Mouse (Mus musculus): ENCODE data around the gene Ccdc69. TPM values are rescaled to one million over a fixed set of nuclear protein-coding genes. Genes with fewer than 3 reads are reported as not detected.
"Not testable (repeated sequence)": the region's sequence is repeated elsewhere in the genome, so short reads cannot be mapped to it uniquely, and the experiment has no call there.

Ccdc69 gene
- 0.28 and 0.41 TPM in 2 replicates for polyA plus RNA-seq (2016; fragmentation: Nextera tagmentation; extraction: Ambion mirVana)

GRCm38 (mm10) chr11:55077331-55078231, at the start of gene Ccdc69:
Gene Ccdc69 (minus strand): TSS chr11:55078131.
- Histone ChIP-seq H3K4me3 (peak within 1 kb of the TSS; percentile 39), H3K4me1 (peaks cover 11% of the 10 kb centered on the region; the same call in 1 of the 2 replicates), H3K27me3 (replicated peaks) (peaks cover 25% of the 10 kb centered on the region), H3K36me3 (no peaks in the 10 kb centered on the region), H3K4me2 (replicated peaks) (peak within 1 kb of the TSS; percentile 93), H3K9me3 (no peaks in the 10 kb centered on the region), H3K27ac (no peak within 1 kb of the TSS), H3K9ac (peak within 1 kb of the TSS; percentile 54)
- under 1% methylated on average over 50 of the region's 50 CpGs for WGBS
- ATAC-seq (ENCODE audit: low FRiP score, low read depth) = peak; percentile 56

DNA sequence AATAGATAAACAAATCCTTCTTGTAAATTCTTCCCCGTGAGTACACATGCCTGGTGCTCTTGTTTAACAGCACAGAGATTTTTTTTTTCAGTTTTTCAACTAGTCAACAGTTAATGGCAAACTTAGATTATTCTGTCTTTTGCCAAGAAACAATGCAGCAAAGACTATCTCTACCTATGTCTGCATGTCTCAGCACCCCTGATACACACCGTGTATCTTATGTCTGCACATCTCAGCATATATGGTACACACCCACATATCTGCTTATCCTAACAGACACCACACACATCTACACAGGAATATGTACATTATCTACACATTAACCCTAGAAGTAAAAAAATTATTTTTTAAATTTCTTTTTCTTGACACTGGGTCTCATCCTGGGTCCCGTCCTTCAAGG, 48.7 kb upstream of the Ccdc69 start:
- H3K36me3 ChIP-seq = no peaks in the 10 kb centered on the region
- no peaks in the 10 kb centered on the region for H3K27me3 ChIP-seq (replicated peaks)
- no peaks in the 10 kb centered on the region for H3K9me3 ChIP-seq
- H3K4me2 ChIP-seq (replicated peaks) = no peak overlapping the region
- no peak overlapping the region for H3K9ac ChIP-seq
- H3K27ac ChIP-seq = no peak overlapping the region
- H3K4me1 ChIP-seq = no peaks in the 10 kb centered on the region
- no peak overlapping the region for H3K4me3 ChIP-seq
- 88% methylated on average over 3 of the region's 3 CpGs for WGBS
- no peak for ATAC-seq (ENCODE audit: low FRiP score, low read depth)

- no peaks in the 10 kb centered on the region for H3K27me3 ChIP-seq (replicated peaks)
- no peak overlapping the region for H3K4me3 ChIP-seq
- no peaks in the 10 kb centered on the region for H3K4me1 ChIP-seq
- H3K9ac ChIP-seq = no peak overlapping the region
- no peaks in the 10 kb centered on the region for H3K36me3 ChIP-seq
- H3K4me2 ChIP-seq (replicated peaks) = no peak overlapping the region
- peaks cover 10% of the 10 kb centered on the region; the same call in 1 of the 2 replicates for H3K9me3 ChIP-seq
- WGBS = 85% methylated on average over 1 of the region's 1 CpGs
- no peak for ATAC-seq (ENCODE audit: low FRiP score, low read depth)
- H3K27ac ChIP-seq = no peak overlapping the region
These were observed 43.5 kb upstream of the Ccdc69 start for GRCm38 (mm10) chr11:55121430-55121829.

- H3K4me2 ChIP-seq (replicated peaks) = no peak overlapping the region
- no peaks in the 10 kb centered on the region for H3K4me1 ChIP-seq
- no peak overlapping the region for H3K4me3 ChIP-seq
- peaks cover 10% of the 10 kb centered on the region; the same call in 1 of the 2 replicates for H3K9me3 ChIP-seq
- H3K36me3 ChIP-seq = no peaks in the 10 kb centered on the region
- no peaks in the 10 kb centered on the region for H3K27me3 ChIP-seq (replicated peaks)
- 86% methylated on average over 8 of the region's 8 CpGs for WGBS
- no peak overlapping the region for H3K9ac ChIP-seq
- no peak for ATAC-seq (ENCODE audit: low FRiP score, low read depth)
- no peak overlapping the region for H3K27ac ChIP-seq
These were observed 42.9 kb upstream of the Ccdc69 start for GRCm38 (mm10) chr11:55120821-55121271.

DNA sequence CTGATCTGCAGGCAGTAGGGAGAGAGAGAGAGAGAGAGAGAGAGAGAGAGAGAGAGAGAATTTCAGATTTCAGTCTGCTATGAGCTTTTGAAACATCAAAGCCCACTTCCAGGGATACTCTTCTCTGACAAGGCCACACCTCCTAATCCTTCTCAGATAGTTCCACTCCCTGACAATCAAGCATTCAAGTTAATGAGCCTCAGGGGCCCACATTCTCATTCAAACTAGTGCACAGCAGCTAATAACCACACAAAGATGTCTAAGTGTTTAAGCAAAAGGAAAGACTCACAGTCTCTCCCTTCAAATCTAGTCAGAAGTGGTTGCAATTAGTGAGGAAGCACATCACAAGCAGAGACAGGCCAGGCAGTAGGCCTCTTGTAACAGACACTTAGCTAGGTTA, 42.3 kb upstream of the Ccdc69 start:
- Histone ChIP-seq H3K9me3 (peaks cover 10% of the 10 kb centered on the region; the same call in 1 of the 2 replicates), H3K4me2 (replicated peaks) (no peak overlapping the region), H3K4me3 (no peak overlapping the region), H3K27me3 (replicated peaks) (no peaks in the 10 kb centered on the region), H3K27ac (no peak overlapping the region), H3K9ac (no peak overlapping the region), H3K36me3 (no peaks in the 10 kb centered on the region), H3K4me1 (no peaks in the 10 kb centered on the region)
- ATAC-seq (ENCODE audit: low FRiP score, low read depth) = no peak

- Histone ChIP-seq H3K4me2 (replicated peaks) (no peak overlapping the region), H3K4me3 (no peak overlapping the region), H3K36me3 (no peaks in the 10 kb centered on the region), H3K9ac (no peak overlapping the region), H3K4me1 (no peaks in the 10 kb centered on the region), H3K9me3 (peaks cover 10% of the 10 kb centered on the region; the same call in 1 of the 2 replicates), H3K27me3 (replicated peaks) (no peaks in the 10 kb centered on the region), H3K27ac (no peak overlapping the region)
- WGBS = 88% methylated on average over 2 of the region's 2 CpGs
- no peak for ATAC-seq (ENCODE audit: low FRiP score, low read depth)
These were observed 39.1 kb upstream of the Ccdc69 start for GRCm38 (mm10) chr11:55117031-55117430.

DNA sequence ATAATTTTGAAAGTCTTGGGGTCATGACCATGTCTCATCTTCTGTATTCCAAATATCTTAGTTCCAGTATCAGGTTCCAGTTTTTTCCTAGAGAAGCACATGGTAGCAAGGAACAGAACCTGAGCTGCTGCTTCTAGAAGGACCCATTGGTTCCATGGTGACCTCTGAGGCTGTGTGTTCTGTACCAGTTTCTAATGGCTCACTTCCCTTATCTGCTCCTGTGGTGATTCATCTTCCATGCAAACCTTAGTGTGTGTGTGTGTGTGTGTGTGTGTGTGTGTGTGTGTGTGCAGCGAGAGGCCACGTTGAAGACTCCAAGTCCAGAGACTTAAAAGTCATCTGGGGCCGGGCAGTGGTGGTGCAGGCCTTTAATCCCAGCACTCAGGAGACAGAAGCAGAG, 38.1 kb upstream of the Ccdc69 start:
- no peaks in the 10 kb centered on the region for H3K27me3 ChIP-seq (replicated peaks)
- no peak overlapping the region for H3K4me3 ChIP-seq
- no peak overlapping the region for H3K9ac ChIP-seq
- 93% methylated on average over 3 of the region's 3 CpGs for WGBS
- no peaks in the 10 kb centered on the region for H3K36me3 ChIP-seq
- peaks cover 10% of the 10 kb centered on the region; the same call in 1 of the 2 replicates for H3K9me3 ChIP-seq
- H3K27ac ChIP-seq = no peak overlapping the region
- H3K4me1 ChIP-seq = no peaks in the 10 kb centered on the region
- no peak for ATAC-seq (ENCODE audit: low FRiP score, low read depth)
- H3K4me2 ChIP-seq (replicated peaks) = no peak overlapping the region

DNA sequence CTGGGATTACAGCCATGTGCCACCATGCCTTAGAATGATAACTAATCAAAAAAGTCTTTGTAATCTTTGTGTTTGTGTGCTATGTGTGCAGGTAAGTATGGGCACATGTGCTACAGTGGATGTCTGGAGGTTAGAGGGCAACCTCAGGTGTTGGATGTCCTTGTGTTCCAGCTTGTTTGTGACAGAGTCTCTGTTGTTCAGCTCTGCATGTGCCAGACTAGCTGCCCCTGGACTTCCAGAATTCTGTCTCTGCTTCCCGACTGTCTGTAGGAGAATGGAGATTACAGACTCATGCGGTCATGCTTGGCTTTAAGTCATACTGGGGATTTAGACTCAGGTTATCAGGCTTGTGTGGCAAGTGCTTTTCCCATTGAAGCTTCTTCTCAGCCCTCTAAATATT, 36.4 kb upstream of the Ccdc69 start:
- Histone ChIP-seq H3K4me3 (no peak overlapping the region), H3K36me3 (no peaks in the 10 kb centered on the region), H3K4me1 (no peaks in the 10 kb centered on the region), H3K9me3 (peaks cover 3% of the 10 kb centered on the region; the same call in 1 of the 2 replicates), H3K4me2 (replicated peaks) (no peak overlapping the region), H3K27ac (no peak overlapping the region), H3K27me3 (replicated peaks) (no peaks in the 10 kb centered on the region), H3K9ac (no peak overlapping the region)
- no peak for ATAC-seq (ENCODE audit: low FRiP score, low read depth)
- 86% methylated on average over 2 of the region's 2 CpGs for WGBS

DNA sequence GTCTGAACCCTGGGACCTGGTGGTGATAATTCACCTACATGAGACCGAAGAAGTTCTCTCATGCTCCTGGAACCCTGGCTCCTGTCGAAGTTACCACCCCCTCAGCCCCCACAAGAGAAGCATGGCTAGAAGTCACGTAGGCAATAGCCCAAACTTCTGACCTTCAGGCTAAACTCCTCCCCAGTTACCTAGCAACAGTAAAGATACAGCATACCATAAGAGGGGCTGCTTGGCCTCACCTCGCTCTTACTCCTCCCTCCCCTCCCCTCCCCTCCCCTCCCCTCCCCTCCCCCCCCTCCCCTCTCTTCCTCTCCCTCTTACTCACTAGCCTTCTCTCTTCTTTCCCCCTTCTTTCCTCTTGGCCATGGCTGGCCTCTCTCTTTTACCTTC, 35.9 kb upstream of the Ccdc69 start:
- H3K9me3 ChIP-seq; H3K27me3 ChIP-seq (replicated peaks); H3K27ac ChIP-seq; H3K4me3 ChIP-seq; H3K4me2 ChIP-seq (replicated peaks); H3K9ac ChIP-seq; H3K4me1 ChIP-seq; H3K36me3 ChIP-seq; ATAC-seq (ENCODE audit: low FRiP score, low read depth): not testable (repeated sequence)
- 40% methylated on average over 4 of the region's 4 CpGs for WGBS

GRCm38 (mm10) chr11:55113209-55113860, 35.4 kb upstream of the Ccdc69 start:
- Histone ChIP-seq H3K27ac (no peak overlapping the region), H3K4me3 (no peak overlapping the region), H3K9me3 (no peaks in the 10 kb centered on the region), H3K36me3 (no peaks in the 10 kb centered on the region), H3K9ac (0 out of 2 replicates have a peak overlapping the region, but pooled peaks have one; percentile 13), H3K4me2 (replicated peaks) (no peak overlapping the region), H3K27me3 (replicated peaks) (no peaks in the 10 kb centered on the region), H3K4me1 (no peaks in the 10 kb centered on the region)
- ATAC-seq (ENCODE audit: low FRiP score, low read depth) = no peak
- 67% methylated on average over 7 of the region's 7 CpGs for WGBS

DNA sequence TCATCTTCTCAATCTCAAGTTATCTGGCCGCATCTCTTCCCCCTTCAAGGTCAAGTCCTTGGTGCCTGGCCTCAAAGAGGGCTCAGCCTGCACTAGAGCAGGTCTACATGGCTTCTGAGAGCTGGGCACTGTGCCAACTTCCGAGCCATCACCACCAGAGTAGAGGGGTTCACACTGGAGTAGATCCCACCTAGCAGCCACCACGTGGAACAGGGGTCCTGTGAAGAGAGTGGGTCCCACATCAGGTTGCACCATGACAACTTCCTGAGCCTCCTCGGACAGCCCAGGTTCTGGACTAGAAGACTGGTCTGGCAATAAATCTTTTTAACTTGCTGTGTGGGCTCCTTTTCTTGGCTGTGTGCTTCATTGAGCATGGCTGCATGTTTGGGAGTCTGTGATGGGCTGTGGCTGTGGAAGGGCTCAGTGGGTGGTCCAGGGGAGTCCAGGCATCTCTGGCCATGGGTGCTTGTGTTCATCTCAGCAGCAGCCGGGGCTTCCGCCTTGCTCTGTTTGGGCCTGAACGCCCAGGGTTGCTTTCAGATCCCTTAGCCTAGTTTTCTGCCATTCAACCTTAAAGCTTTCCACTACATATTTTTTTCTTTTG, 32.7 kb upstream of the Ccdc69 start:
- WGBS = 73% methylated on average over 7 of the region's 7 CpGs
- H3K4me2 ChIP-seq (replicated peaks) = no peak overlapping the region
- H3K4me1 ChIP-seq = no peaks in the 10 kb centered on the region
- H3K27ac ChIP-seq = no peak overlapping the region
- no peak overlapping the region for H3K4me3 ChIP-seq
- H3K27me3 ChIP-seq (replicated peaks) = no peaks in the 10 kb centered on the region
- H3K36me3 ChIP-seq = no peaks in the 10 kb centered on the region
- no peak overlapping the region; the same call in 1 of the 2 replicates for H3K9ac ChIP-seq
- no peaks in the 10 kb centered on the region for H3K9me3 ChIP-seq
- no peak for ATAC-seq (ENCODE audit: low FRiP score, low read depth)
